Mouse (Mus musculus) lung, embryonic 16.5 days (tissue): ENCODE measurements around the gene Ddx39b. TPM values are rescaled to one million over a fixed set of nuclear protein-coding genes. Genes with fewer than 3 reads are reported as not detected.

Experiments
- ATAC-seq: fragments of 200-750 bp; cut with Nextera tagmentation; 2 replicates; pipeline ENCODE4 v1.8.0; 2017; ENCODE audit warnings: low read depth, mild to moderate bottlenecking, moderate library complexity
- H3K27ac ChIP-seq: fragments of 300-500 bp; sonication (generic); 2 replicates; pipeline ENCODE4 v1.5.1; 2014; ENCODE audit warnings: mild to moderate bottlenecking, control low read depth, low read length
- H3K27me3 ChIP-seq: fragments of 300-500 bp; sonication (generic); 2 replicates; pipeline ENCODE4 v1.6.1; 2014; ENCODE audit warnings: low read depth, low read length, mixed read lengths; ENCODE audit not compliant: control insufficient read depth, insufficient read depth
- H3K36me3 ChIP-seq: fragments of 300-500 bp; sonication (generic); 2 replicates; pipeline ENCODE4 v1.6.1; 2014; ENCODE audit warnings: low read length; ENCODE audit not compliant: control insufficient read depth, insufficient read depth
- H3K4me1 ChIP-seq: fragments of 300-500 bp; sonication (generic); replicated peaks from 2 replicates; pipeline ENCODE4 v1.6.1; 2014; ENCODE audit warnings: low read length, mixed read lengths; ENCODE audit not compliant: control insufficient read depth, insufficient read depth
- H3K4me2 ChIP-seq: fragments of 300-500 bp; sonication (generic); 2 replicates; pipeline ENCODE4 v1.6.1; 2014; ENCODE audit warnings: low read depth, low read length, control low read depth
- H3K4me3 ChIP-seq: fragments of 300-500 bp; sonication (generic); 2 replicates; pipeline ENCODE4 v1.5.1; 2014; ENCODE audit warnings: mild to moderate bottlenecking, low read length, control low read depth
- H3K9ac ChIP-seq: fragments of 300-500 bp; sonication (generic); 2 replicates; pipeline ENCODE4 v1.6.1; 2014; ENCODE audit warnings: low read length, control low read depth
- H3K9me3 ChIP-seq: fragments of 300-500 bp; sonication (generic); 2 replicates; pipeline ENCODE4 v1.6.1; 2016; ENCODE audit warnings: low read length; ENCODE audit not compliant: control insufficient read depth
- WGBS: fragments of 180-500 bp; shearing (Covaris S2); extraction: QIAGEN DNeasy Blood & Tissue Kit; methylation state at CpG from one replicate; pipeline ENCODE4 v1.1.7; 2014; 5-methylcytosine and 5-hydroxymethylcytosine counted together
- polyA plus RNA-seq: library from polyadenylated mRNA; unstranded; fragments of >200 nt; fragmentation: Nextera tagmentation; extraction: Ambion mirVana; gene quantifications from 2 replicates; pipeline ENCODE4 v1.2.1, GENCODE M21; 2015

The Ddx39b gene
- polyA plus RNA-seq, 1 experiment from 2014 or later, result 448 TPM

DNA sequence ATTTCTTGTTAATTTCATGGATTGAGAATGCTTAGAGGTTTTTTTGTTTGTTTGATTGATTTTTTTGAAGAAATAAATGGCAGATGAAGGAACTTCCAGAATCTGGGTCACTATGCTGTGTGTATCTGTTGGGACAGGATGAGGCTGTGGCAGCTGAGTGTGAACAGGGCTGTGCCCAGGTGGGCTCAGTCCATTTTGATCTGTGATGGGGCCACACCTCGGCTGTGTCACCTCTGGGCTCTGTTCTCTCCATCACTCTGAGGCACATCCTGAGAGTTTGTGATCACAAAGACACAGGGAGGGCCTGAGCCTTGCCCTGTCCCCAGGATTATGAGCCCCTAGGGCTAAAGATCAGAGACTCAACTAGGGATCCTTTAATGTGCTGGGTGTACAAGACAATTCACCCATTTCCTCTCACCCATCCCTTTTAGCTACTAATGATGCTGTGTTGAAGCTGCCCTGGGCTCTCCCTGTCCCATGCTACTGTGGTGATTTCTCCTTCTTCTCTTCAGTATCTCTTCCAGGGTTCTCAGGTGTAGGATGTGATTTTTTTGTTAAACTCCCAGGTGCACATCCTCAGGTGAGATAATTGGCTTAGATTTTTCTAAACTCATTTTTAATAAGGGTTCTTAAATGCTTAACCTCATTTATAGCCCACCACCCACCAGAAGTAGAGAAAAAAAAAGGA lies 26.0 kb downstream of the Ddx39b start:
- Histone ChIP-seq H3K27me3 (peaks cover 2% of the 10 kb centered on the region; the same call in 1 of the 2 replicates), H3K4me3 (no peak overlapping the region), H3K27ac (no peak overlapping the region), H3K36me3 (no peaks in the 10 kb centered on the region), H3K4me2 (no peak overlapping the region), H3K9ac (no peak overlapping the region), H3K4me1 (no peaks in the 10 kb centered on the region), H3K9me3 (no peaks in the 10 kb centered on the region)
- ATAC-seq, result no peak
- WGBS, result 60% methylated on average over 1 of the region's 1 CpGs

GRCm38 (mm10) chr17:35269653-35270347 lies 28.3 kb downstream of the Ddx39b start:
- Histone ChIP-seq H3K4me2 (no peak overlapping the region), H3K27ac (no peak overlapping the region), H3K27me3 (no peaks in the 10 kb centered on the region), H3K9ac (no peak overlapping the region), H3K9me3 (no peaks in the 10 kb centered on the region), H3K36me3 (no peaks in the 10 kb centered on the region), H3K4me3 (no peak overlapping the region), H3K4me1 (no peaks in the 10 kb centered on the region)
- 28% methylated on average over 3 of the region's 3 CpGs for WGBS
- no peak for ATAC-seq

- no peaks in the 10 kb centered on the region for H3K4me1 ChIP-seq
- H3K9me3 ChIP-seq, result no peaks in the 10 kb centered on the region
- H3K9ac ChIP-seq, result no peak overlapping the region
- no peak overlapping the region for H3K4me2 ChIP-seq
- no peak overlapping the region for H3K4me3 ChIP-seq
- peaks cover 12% of the 10 kb centered on the region for H3K27me3 ChIP-seq
- H3K36me3 ChIP-seq, result no peaks in the 10 kb centered on the region
- H3K27ac ChIP-seq, result no peak overlapping the region
- WGBS, result 65% methylated on average over 3 of the region's 3 CpGs
- ATAC-seq, result no peak
These were observed 30.7 kb downstream of the Ddx39b start for GRCm38 (mm10) chr17:35272249-35272648.

DNA sequence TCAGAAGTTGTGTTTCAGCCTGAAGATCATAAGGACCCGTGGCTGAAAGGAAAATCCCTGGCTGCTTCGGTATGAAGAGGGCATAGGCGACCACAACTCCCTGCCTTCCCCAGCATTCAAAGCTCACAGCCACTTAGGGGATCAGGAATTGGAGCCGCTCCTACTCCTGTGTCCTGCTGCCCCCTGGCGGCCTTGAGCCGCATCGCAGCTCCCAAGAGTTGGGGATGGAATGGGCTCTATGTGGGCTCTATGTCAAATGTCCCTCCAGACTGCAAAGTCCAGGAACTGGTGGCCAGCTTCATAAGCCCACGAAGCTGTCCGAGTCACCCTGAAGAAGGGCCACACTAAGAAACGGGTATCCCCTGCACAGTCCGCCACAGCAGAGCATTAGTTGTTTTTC lies 33.2 kb downstream of the Ddx39b start:
- 3% methylated on average over 11 of the region's 11 CpGs for WGBS

GRCm38 (mm10) chr17:35276304-35276864 lies 34.8 kb downstream of the Ddx39b start:
- Histone ChIP-seq H3K9me3 (no peaks in the 10 kb centered on the region), H3K4me3 (no peak overlapping the region), H3K27ac (no peak overlapping the region), H3K4me2 (no peak overlapping the region), H3K9ac (no peak overlapping the region), H3K4me1 (no peaks in the 10 kb centered on the region), H3K27me3 (peaks cover 12% of the 10 kb centered on the region), H3K36me3 (no peaks in the 10 kb centered on the region)
- WGBS, result 13% methylated on average over 13 of the region's 13 CpGs
- no peak for ATAC-seq

More for the DNA sequence above, 33.2 kb downstream of the Ddx39b start:
- Histone ChIP-seq H3K27ac (no peak overlapping the region), H3K4me2 (no peak overlapping the region), H3K36me3 (no peaks in the 10 kb centered on the region), H3K9ac (no peak overlapping the region), H3K9me3 (no peaks in the 10 kb centered on the region), H3K27me3 (peaks cover 12% of the 10 kb centered on the region), H3K4me3 (no peak overlapping the region), H3K4me1 (no peaks in the 10 kb centered on the region)
- peak; percentile 68; the same call in 1 of the 2 replicates for ATAC-seq

GRCm38 (mm10) chr17:35278049-35278448 lies 36.5 kb downstream of the Ddx39b start:
- no peak overlapping the region for H3K4me2 ChIP-seq
- H3K27me3 ChIP-seq, result peaks cover 12% of the 10 kb centered on the region
- H3K9ac ChIP-seq, result no peak overlapping the region
- H3K4me1 ChIP-seq, result no peaks in the 10 kb centered on the region
- no peaks in the 10 kb centered on the region for H3K9me3 ChIP-seq
- H3K36me3 ChIP-seq, result no peaks in the 10 kb centered on the region
- H3K27ac ChIP-seq, result no peak overlapping the region
- no peak overlapping the region for H3K4me3 ChIP-seq
- ATAC-seq, result no peak
- 77% methylated on average over 8 of the region's 8 CpGs for WGBS

- 78% methylated on average over 13 of the region's 13 CpGs for WGBS
- peaks cover 12% of the 10 kb centered on the region for H3K27me3 ChIP-seq
These were observed 37.6 kb downstream of the Ddx39b start for GRCm38 (mm10) chr17:35278957-35279688.

GRCm38 (mm10) chr17:35280276-35280675 lies 38.7 kb downstream of the Ddx39b start:
- Histone ChIP-seq H3K4me3 (no peak overlapping the region), H3K27me3 (peaks cover 12% of the 10 kb centered on the region), H3K36me3 (no peaks in the 10 kb centered on the region), H3K9ac (no peak overlapping the region), H3K4me2 (no peak overlapping the region), H3K27ac (no peak overlapping the region), H3K9me3 (no peaks in the 10 kb centered on the region), H3K4me1 (no peaks in the 10 kb centered on the region)
- no peak for ATAC-seq
- 55% methylated on average over 3 of the region's 3 CpGs for WGBS

More at GRCm38 (mm10) chr17:35278957-35279688, 37.6 kb downstream of the Ddx39b start:
- H3K4me1 ChIP-seq, result no peaks in the 10 kb centered on the region
- no peak for ATAC-seq
- H3K4me2 ChIP-seq, result no peak overlapping the region
- H3K9me3 ChIP-seq, result no peaks in the 10 kb centered on the region
- H3K36me3 ChIP-seq, result no peaks in the 10 kb centered on the region
- no peak overlapping the region for H3K4me3 ChIP-seq
- H3K27ac ChIP-seq, result no peak overlapping the region
- no peak overlapping the region for H3K9ac ChIP-seq

DNA sequence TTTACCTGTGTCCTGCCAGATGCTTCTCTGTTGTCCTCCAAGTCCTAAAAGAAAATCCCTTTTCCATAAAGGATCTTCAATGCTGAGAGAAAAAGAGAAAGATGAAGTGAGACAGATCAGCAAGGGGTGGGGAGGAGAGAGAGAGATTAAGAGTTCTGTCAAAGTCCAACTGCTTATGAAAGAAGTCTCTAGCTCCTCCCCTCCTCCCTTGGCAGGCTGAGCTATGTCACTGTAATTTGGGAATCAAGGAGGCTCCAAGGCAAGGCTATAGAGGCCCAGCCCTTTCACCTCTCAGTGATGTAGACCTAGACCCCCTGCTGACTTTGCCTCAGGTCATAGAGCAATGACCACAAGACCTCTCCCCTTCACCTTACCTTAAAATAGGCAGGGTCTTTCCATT lies 43.9 kb downstream of the Ddx39b start:
- no peaks in the 10 kb centered on the region for H3K9me3 ChIP-seq
- no peaks in the 10 kb centered on the region for H3K27me3 ChIP-seq
- H3K9ac ChIP-seq, result no peak overlapping the region
- H3K4me3 ChIP-seq, result no peak overlapping the region
- H3K4me2 ChIP-seq, result no peak overlapping the region
- H3K4me1 ChIP-seq, result no peaks in the 10 kb centered on the region
- no peak for ATAC-seq
- H3K36me3 ChIP-seq, result no peaks in the 10 kb centered on the region
- H3K27ac ChIP-seq, result no peak overlapping the region
